Mouse (Mus musculus) midbrain, postnatal 0 days (tissue): ENCODE data around the gene Thrap3. TPM values are rescaled to one million over a fixed set of nuclear protein-coding genes. Genes with fewer than 3 reads are reported as not detected.
"Not testable (repeated sequence)": the region's sequence is repeated elsewhere in the genome, so short reads cannot be mapped to it uniquely, and the experiment has no call there.

Experiments
- ATAC-seq: fragments of 200-750 bp; cut with Nextera tagmentation; 2 replicates; pipeline ENCODE4 v1.8.0; 2017; ENCODE audit warnings: moderate number of reproducible peaks, mild to moderate bottlenecking, moderate TSS enrichment, moderate library complexity; ENCODE audit not compliant: low FRiP score
- DNase-seq: peaks from one replicate; pipeline ENCODE4 v3.0.0-alpha.2; 2015; ENCODE audit warnings: low spot score
- H3K27ac ChIP-seq: fragments of 300-500 bp; sonication (generic); 2 replicates; pipeline ENCODE4 v1.5.1; 2014; ENCODE audit warnings: low read depth, mild to moderate bottlenecking, low read length, mixed read lengths
- H3K27me3 ChIP-seq: fragments of 300-500 bp; sonication (generic); 2 replicates; pipeline ENCODE4 v1.6.1; 2014; ENCODE audit warnings: low read length, control low read depth, mixed read lengths; ENCODE audit not compliant: insufficient read depth
- H3K36me3 ChIP-seq: fragments of 300-500 bp; sonication (generic); 2 replicates; pipeline ENCODE4 v1.6.1; 2014; ENCODE audit warnings: low read length, control low read depth, mixed read lengths; ENCODE audit not compliant: insufficient read depth
- H3K4me1 ChIP-seq: fragments of 300-500 bp; sonication (generic); 2 replicates; pipeline ENCODE4 v1.6.1; 2014; ENCODE audit warnings: mild to moderate bottlenecking, control low read depth, antibody characterized with exemption, low read length, mixed read lengths; ENCODE audit not compliant: insufficient read depth
- H3K4me2 ChIP-seq: fragments of 300-500 bp; sonication (generic); 2 replicates; pipeline ENCODE4 v1.6.1; 2014; ENCODE audit warnings: low read depth, mild to moderate bottlenecking, low read length, mixed read lengths; ENCODE audit not compliant: poor library complexity, severe bottlenecking
- H3K4me3 ChIP-seq: fragments of 300-500 bp; sonication (generic); 2 replicates; pipeline ENCODE4 v1.5.1; 2014; ENCODE audit warnings: low read depth, mild to moderate bottlenecking, low read length, moderate library complexity
- H3K9ac ChIP-seq: fragments of 300-500 bp; sonication (generic); replicated peaks from 2 replicates; pipeline ENCODE4 v1.6.1; 2014; ENCODE audit warnings: mild to moderate bottlenecking, low read length, moderate library complexity, mixed read lengths; ENCODE audit not compliant: poor library complexity, severe bottlenecking
- H3K9me3 ChIP-seq: fragments of 300-500 bp; sonication (generic); 2 replicates; pipeline ENCODE4 v1.6.1; 2016; ENCODE audit warnings: low read length, control low read depth
- CTCF ChIP-seq: IDR thresholded peaks from 2 replicates; pipeline ENCODE4 v1.5.1; 2016; ENCODE audit warnings: antibody characterized with exemption, mild to moderate bottlenecking
- WGBS: fragments of 180-500 bp; shearing (Covaris S2); extraction: QIAGEN DNeasy Blood & Tissue Kit; methylation state at CpG from one replicate; pipeline ENCODE4 v1.1.7; 2014; 5-methylcytosine and 5-hydroxymethylcytosine counted together
- polyA plus RNA-seq: library from polyadenylated mRNA; unstranded; fragments of >200 nt; fragmentation: Nextera tagmentation; extraction: Ambion mirVana; gene quantifications from 2 replicates; pipeline ENCODE4 v1.2.1, GENCODE M21; 2015
- total RNA-seq: library from RNA; depleted of rRNA; stranded (reverse); fragments of >200 nt; gene quantifications from 2 replicates; pipeline ENCODE4 v1.2.3, GENCODE M21; 2014

Gene Thrap3
- total and polyA plus RNA-seq, 2 experiments from 2014 or later: 94.8 to 162 TPM

- 90% methylated on average over 3 of the region's 3 CpGs for WGBS
- H3K9me3 ChIP-seq: no peaks in the 10 kb centered on the region
- H3K27ac ChIP-seq: no peak overlapping the region
- no peak for DNase-seq
- no peak overlapping the region for H3K4me3 ChIP-seq
- H3K4me1 ChIP-seq: no peaks in the 10 kb centered on the region
- no peak overlapping the region for H3K4me2 ChIP-seq
- no peak for TF ChIP-seq CTCF
- H3K27me3 ChIP-seq: no peaks in the 10 kb centered on the region
- peaks cover 12% of the 10 kb centered on the region; the same call in 1 of the 2 replicates for H3K36me3 ChIP-seq
- ATAC-seq: no peak
- no peak overlapping the region for H3K9ac ChIP-seq
Observed at GRCm38 (mm10) chr4:126187096-126187495, 15.5 kb downstream of the Thrap3 start.

GRCm38 (mm10) chr4:126183034-126183433, 19.5 kb downstream of the Thrap3 start:
- WGBS: 90% methylated on average over 5 of the region's 5 CpGs
- H3K36me3 ChIP-seq: peaks cover 16% of the 10 kb centered on the region
- no peak overlapping the region for H3K27ac ChIP-seq

GRCm38 (mm10) chr4:126181170-126181957, 21.2 kb downstream of the Thrap3 start:
- H3K27me3 ChIP-seq: no peaks in the 10 kb centered on the region
- peaks cover 21% of the 10 kb centered on the region for H3K36me3 ChIP-seq
- H3K9ac ChIP-seq: no peak overlapping the region
- TF ChIP-seq CTCF: peak; percentile 88
- ATAC-seq (no peak), DNase-seq (peak; percentile 82)
- no peak overlapping the region for H3K4me2 ChIP-seq
- H3K27ac ChIP-seq: no peak overlapping the region
- WGBS: 52% methylated on average over 7 of the region's 7 CpGs
- H3K9me3 ChIP-seq: no peaks in the 10 kb centered on the region
- no peaks in the 10 kb centered on the region for H3K4me1 ChIP-seq
- H3K4me3 ChIP-seq: no peak overlapping the region

More at GRCm38 (mm10) chr4:126183034-126183433, 19.5 kb downstream of the Thrap3 start:
- Histone ChIP-seq H3K9me3 (no peaks in the 10 kb centered on the region), H3K4me3 (no peak overlapping the region), H3K27me3 (no peaks in the 10 kb centered on the region), H3K4me1 (no peaks in the 10 kb centered on the region), H3K4me2 (no peak overlapping the region), H3K9ac (no peak overlapping the region)
- ATAC-seq (no peak), DNase-seq (no peak)
- TF ChIP-seq CTCF: no peak

GRCm38 (mm10) chr4:126175980-126176379, 26.6 kb downstream of the Thrap3 start:
- not testable (repeated sequence) for H3K27ac ChIP-seq, ATAC-seq, H3K9ac ChIP-seq, DNase-seq, H3K27me3 ChIP-seq, H3K4me1 ChIP-seq, H3K9me3 ChIP-seq, H3K4me3 ChIP-seq, H3K4me2 ChIP-seq
- H3K36me3 ChIP-seq: peaks cover 37% of the 10 kb centered on the region
- 89% methylated on average over 7 of the region's 7 CpGs for WGBS

GRCm38 (mm10) chr4:126173800-126174199, 28.8 kb downstream of the Thrap3 start:
- Histone ChIP-seq H3K4me3 (no peak overlapping the region), H3K27ac (no peak overlapping the region), H3K27me3 (no peaks in the 10 kb centered on the region), H3K4me2 (no peak overlapping the region), H3K9ac (no peak overlapping the region), H3K4me1 (no peaks in the 10 kb centered on the region), H3K9me3 (no peaks in the 10 kb centered on the region), H3K36me3 (peaks cover 43% of the 10 kb centered on the region)
- WGBS: 90% methylated on average over 5 of the region's 5 CpGs
- no peak for ATAC-seq
- DNase-seq: no peak
- no peak for TF ChIP-seq CTCF

GRCm38 (mm10) chr4:126170737-126171136, 31.8 kb downstream of the Thrap3 start:
- H3K27ac ChIP-seq, ATAC-seq, DNase-seq, H3K4me2 ChIP-seq, H3K27me3 ChIP-seq, H3K4me3 ChIP-seq, H3K4me1 ChIP-seq, H3K9me3 ChIP-seq, H3K9ac ChIP-seq: not testable (repeated sequence)
- WGBS: 97% methylated on average over 5 of the region's 5 CpGs
- peaks cover 41% of the 10 kb centered on the region for H3K36me3 ChIP-seq
